Mouse (Mus musculus) left cerebral cortex, adult 9 months (tissue): ENCODE measurements around the gene Ppp1ca.

Experiments
- DNase-seq, 2 experiments: peaks; one replicate each; pipeline ENCODE4 v3.0.0; 2022; ENCODE audit warnings: low spot score in 2 of 2

Gene Ppp1ca

DNA sequence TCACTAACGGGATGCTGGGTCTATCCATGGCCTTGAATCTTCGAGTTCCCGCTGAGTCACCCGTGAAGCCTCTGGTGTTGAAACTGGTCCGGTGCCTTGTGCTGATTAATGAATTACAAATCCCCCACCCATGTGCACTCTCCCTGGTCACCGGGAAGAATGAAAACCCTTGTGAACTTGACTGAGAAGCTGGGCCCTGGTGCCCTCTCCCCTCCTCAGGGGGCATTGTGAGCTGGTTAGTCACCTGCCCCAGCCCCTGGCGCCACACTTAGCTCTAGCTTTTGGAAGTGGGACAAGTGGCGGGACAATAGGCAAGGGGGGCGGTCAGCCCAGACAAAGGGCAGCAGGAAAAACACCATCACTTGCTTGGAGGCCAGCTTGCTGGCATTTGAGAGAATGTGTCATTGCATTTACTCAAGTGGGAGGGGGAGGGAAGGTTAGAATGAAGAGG, 21.7 kb downstream of the Ppp1ca start:
- DNase-seq: no peak

DNA sequence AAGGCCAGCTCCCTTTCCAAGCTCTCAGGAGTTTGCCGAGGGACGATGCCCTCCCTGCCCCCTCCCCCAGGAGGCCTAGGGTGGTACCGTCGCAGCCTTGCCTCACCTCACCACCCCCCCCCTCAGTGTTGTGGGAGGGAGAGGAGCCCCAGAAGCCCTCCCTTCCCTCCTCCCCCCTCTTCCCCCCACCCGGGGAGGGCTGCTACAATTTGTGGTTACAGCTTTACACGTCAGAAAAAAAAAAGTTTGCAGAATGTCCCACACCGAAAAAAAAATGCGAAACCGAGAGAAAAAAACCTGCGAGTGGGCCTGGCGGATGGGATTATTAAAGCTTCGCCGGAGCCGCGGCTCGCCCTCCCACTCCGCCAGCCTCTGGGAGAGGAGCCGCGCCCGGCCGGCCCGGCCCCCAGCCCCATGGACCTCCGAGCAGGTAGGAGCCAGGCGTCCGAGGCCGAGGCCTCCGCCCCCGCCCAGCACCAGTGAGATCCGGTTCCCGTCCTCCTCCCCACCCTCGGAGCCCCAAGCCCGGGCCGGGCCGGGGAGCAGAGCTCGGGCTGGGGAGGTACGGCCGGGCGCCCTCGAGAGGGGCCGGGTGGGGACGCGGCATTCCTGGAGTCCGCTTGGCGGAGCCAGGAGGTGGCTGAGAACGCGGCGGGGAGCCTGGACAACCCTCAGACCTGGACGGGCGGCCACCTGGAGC, 22.4 kb downstream of the Ppp1ca start, which contains the start of the genes Clcf1 and AC109138.7:
Clcf1 (plus strand) TSS at position 168 of the 700 bp plus-strand sequence.
AC109138.7 (plus strand) TSS at position 287 of the 700 bp plus-strand sequence.
- DNase-seq: no peak

DNA sequence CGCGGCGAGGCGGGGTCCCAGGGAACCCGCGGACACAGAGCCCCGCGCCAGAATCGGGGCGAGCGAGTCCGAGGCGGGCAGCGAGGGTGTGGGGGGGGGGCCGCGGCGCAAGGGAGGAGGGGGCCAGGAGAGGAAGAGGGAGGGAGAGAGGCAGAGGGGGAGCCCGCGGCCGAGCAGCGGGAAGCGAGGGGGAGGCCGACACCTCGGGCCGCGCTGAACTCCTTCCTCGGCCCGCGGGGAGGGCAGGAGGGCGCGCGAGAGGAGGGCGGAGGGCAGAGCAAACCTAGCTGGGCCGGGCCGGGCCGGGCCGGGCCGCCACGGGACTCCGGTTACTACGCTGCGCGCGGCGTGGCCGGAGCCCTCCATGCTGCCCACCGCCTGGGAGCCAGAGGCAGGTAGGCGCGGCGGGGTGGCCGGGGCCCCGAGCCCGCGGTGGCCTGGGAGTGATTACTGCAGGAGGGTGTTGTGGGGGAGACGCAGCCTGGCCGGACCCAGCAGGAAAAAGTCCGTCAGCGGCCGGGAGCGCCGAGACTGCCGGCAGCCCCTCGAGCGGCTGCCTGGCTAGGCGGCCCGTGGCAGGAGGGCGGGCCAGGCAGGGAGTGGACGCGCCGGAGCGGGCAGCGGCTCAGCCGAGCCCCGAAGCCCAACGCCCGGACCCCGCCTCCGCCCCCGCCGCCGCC, 23.0 kb downstream of the Ppp1ca start:
- no peak for DNase-seq

DNA sequence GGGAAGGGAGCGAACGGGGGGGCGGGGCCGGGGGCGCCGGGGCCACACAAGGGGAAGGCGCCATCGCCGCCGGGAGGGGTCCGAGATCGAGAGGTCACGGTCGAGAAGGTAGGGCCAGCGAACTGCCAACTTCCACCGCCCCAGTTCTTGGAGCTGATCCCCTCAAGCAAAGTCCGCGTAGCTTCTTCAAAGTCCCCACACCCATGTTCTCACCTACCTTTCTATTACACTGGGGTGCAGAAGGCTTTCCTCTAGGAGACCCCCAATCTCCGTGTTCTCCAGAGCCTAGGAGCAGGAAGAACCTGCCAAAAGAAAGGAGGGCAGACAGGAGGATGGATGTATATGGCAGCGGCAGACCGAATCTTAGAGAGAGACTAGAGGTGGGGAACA, 23.6 kb downstream of the Ppp1ca start:
- no peak for DNase-seq

DNA sequence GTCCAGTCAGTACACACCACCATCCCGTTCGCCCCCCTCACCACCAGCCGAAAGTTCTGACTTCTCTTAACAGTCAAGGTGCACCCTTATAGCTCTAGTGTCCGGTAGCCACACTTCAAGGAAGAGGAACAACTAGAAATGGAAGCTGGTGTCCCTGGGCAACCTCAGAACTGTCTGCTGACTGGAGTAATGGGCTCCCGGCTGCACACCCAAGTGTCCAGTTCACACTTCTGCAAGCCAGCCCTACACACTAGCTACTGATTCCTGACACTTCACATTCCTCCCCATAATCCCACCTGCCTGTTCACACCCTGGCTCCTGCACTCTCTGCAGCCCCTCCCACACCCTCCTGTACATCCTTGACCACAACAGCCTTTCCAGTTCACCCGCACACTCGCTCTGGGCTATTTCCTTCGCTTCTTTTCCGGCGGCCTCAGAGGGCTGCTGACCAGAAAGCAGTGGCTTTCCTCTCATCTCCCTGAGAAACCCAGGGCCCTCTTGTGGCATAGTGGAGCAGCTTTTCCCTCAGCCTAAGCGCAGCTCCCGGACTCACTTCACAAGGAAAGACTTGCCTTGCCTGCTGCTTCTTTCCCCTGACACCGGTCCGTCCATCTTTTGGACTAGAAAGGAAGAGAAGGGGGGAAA, 24.3 kb downstream of the Ppp1ca start:
- DNase-seq: no peak

DNA sequence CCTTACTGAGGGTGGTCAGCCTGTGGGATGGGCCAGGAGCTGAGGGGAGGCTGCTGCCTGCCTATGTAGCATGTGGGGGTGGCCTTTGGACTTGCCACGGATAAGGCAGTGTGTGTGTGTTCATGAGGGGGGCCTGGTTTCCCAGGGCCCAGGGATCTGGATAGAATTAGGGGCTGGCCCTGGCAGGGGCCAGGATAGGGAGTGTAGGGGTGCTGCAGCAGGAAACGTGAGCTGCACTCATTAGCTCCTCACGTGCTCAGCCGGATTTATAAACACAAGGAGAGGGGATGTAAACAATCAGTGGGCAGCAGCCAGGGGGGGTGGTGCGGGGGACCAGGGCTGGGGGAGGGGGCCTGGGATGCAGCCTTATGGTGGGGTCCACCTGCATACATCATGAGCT, 25.3 kb downstream of the Ppp1ca start:
- no peak for DNase-seq

DNA sequence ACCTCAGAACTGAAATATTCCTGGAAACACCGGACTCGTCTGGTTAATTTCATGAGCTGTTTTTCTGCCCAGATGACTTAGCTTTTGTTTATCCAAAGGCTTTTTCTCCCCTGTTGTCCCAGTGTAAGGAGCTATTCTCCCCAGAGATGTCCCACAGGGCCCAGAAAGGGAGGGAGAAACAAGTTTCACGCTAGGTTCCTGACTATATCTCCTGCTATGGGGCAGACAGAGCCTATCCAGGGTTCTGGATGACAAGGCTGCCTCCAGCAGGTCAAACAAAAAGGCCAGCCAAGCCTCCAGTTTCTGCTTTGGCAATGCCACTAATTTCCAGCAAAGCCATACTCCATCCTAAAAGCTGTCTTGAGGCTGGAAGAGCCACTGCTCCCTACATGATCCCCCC, 26.0 kb downstream of the Ppp1ca start:
- no peak for DNase-seq

DNA sequence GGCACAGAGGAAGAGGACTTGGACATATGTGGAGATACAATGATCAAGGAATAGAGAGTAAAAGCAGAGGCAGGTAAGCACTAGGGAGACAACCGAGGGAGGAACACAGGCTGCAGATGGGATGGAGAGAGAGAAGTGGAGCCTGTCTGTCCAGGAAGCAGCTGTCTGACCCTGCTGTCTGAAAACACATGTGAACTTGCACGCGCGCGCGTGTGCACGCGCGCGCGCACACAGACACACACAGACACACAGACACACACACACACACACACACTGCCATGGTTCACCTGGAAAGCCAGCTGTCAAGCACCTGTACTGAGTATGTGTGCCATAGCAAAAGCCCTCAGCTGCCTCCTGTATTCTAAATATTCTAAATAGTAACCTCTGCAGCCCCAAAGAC, 26.4 kb downstream of the Ppp1ca start:
- no peak for DNase-seq

DNA sequence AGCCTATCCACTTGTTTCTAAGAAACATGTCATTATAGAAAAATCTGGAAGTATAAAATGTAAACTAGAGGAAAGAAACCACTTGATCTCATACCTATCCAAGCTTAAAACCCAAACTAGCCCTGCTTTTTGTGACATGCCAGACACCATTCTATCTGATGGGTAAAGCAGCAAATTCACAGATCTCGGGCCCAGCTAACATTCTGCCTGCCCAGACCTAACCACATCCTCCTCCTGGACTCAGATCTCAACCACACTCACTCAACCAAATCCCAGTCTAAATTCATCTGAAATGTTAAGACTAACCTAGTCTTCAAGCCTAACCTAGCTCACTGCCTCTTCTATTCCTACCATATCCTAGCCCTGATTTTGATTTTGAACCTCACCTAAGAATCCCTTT, 26.9 kb downstream of the Ppp1ca start:
- DNase-seq: no peak

DNA sequence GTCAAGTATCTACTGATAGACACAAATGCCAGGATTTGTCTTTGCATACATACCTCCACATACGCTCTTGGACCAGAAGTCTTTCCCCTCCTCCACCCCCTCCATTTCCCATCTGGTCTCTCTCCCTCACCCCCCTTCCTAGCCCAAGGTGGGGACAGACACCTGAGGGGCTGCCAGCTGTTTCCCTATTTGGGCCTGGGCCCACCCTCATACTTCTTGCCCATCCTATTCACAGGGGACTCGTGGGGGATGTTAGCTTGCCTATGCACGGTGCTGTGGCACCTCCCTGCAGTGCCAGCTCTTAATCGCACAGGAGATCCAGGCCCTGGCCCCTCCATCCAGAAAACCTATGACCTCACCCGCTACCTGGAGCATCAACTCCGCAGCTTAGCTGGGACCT, 28.1 kb downstream of the Ppp1ca start:
- DNase-seq: no peak

DNA sequence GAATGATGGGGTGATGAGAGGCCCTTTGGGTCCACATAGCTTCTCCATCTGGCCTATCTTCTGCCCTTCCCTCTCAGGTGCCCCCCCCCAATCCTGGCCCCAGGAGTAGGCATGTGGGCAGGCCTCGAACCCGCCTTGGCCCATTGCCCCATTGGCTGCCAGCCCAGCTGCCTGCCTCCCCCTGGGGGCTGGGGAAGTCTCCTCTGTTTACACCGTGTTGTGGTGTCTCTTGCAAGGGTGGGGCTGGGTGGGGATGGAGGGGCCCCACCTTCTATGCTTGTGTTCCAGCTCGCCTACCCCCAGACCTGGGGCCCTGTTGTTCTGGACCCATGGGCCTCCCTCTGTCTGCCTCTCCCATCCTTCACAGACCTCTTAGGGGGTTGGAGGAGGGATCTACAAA, 28.6 kb downstream of the Ppp1ca start:
- DNase-seq: no peak

DNA sequence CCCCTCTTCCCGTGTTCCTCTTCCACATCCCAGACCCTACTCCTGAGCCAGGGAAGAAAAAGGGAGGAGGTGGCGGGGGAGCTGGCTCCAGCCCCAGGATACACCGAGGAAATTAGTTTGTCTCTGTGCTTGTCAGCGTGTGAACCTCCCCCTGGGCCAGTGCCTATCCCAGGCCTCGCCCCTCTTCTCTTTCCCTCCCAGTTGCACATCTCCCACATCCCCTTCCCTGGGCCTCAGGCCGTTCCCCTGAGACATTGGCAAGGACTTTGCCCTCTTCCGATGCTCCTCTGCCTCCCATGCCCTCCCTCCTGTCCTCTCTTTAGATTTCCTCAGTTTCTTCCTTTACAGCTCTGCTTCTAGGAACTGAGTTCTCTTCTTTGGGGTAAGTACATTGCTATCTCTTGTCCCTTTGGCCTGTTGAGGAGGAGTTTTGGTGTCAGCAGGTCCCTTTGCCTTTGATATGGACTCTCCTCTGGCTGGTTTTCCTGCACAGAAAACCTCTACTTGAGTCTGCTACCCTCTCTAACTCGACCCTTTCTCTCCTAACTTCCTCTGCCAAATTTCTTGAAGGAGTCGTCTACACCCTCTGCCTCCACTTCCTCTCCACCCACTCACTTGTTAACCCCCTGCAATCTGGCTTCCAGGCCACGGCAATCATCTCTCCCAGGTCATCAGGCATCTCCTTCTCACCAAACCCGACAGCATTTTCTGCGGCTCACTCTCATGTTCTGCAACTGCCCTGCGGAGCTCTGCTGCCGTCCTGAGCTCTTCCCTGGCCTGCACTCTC, 29.3 kb downstream of the Ppp1ca start:
- DNase-seq: no peak

DNA sequence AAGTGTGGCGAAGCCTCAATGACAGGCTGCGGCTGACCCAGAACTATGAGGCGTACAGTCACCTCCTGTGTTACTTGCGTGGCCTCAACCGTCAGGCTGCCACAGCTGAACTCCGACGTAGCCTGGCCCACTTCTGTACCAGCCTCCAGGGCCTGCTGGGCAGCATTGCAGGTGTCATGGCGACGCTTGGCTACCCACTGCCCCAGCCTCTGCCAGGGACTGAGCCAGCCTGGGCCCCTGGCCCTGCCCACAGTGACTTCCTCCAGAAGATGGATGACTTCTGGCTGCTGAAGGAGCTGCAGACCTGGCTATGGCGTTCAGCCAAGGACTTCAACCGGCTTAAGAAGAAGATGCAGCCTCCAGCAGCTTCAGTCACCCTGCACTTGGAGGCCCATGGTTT, 30.3 kb downstream of the Ppp1ca start:
- DNase-seq: no peak

DNA sequence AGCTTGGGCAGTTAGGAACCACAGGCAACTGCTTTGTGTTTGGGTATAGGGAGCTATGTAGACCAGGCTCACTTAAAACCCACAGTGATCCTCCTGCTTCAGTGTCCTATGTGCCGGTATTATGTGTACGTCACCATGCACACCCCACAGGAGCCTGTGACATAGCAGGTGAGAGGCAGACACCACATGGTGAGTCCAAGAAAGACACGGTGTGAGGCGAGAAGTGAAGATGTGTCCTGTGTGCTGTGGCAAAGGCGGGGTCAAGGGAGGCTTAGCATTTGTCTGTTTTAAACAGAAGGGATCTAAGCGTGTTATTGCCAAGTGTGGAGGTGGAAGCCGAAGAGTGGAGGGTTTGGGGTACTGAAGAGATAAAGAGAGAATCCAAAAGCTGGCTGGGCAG, 34.9 kb downstream of the Ppp1ca start:
- DNase-seq: no peak

DNA sequence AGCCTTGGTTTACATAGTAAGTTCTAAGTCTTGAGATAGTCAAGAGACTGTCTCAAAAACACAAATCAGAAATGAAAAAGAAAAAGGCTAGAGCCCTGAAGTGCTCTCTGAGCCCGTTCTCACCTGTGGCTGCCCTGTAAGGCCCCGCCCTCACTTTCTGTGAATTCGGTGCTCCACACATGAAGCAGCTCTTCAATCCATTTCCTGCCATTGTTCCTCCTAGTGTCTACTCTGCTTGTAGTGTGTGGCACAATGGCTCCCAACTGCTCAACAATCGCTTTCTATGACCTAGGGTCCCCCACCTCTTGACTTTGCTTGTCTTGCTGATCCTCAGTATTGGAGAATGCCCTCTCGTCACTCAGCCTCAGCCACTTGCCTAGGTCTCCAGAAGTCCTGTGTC, 35.6 kb downstream of the Ppp1ca start:
- no peak for DNase-seq

DNA sequence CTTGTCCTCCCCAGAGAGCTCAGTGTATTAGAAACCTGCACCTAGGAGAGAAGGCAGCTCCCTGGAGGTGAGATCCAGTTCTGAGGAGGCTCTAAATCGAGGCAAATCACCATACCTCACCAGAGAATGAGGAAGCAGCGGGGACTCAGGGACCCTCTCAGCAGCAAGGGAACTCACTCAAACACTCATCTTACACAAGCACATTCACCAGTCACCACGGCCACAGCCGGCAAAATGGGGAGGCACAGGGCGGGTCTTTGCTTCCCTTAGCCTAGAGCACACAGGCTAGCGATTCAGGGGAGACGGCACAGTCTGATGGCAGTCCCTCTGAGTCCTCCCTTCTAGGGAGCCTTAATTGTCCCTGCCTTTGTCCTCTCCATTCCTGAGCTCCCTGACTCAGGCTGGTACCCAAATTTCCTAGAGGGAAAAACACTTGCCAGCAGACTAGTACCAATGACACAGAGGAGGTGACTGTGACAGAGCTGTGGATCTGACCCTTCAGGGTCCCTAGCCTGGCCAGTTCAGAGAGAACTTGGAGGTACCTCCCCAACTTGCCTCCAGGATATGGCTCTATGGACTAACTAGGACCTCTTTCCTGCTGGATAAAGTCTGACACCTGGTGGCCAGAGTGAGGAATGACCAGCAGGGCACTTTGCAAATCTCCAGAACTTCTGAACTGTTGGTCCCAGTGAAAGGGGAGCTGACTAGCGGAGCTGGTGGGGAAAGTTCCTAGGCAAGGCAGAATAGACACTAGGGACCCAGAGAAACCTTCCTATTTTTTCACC, 36.2 kb downstream of the Ppp1ca start:
- DNase-seq: peak in 1 of 2 experiments; percentile 79

DNA sequence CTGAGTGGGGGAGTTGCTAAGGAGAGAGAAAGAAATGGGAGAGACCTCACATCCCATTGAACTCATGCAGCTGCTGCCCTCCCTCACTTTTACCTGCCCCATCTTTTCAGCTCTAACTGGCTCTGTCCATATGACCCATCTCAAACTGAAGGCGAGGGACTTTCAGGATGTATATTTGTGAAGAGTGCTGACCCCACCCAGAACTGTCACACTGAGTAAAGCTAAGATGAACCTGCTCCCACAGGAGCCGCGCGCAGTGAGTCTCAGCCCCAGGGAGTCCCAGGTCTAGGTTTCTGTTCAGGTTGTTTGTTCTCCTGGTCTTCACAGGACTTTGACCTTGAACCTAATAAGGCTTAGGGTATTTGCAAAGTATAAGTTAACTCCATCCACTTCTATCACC, 37.0 kb downstream of the Ppp1ca start:
- no peak for DNase-seq

DNA sequence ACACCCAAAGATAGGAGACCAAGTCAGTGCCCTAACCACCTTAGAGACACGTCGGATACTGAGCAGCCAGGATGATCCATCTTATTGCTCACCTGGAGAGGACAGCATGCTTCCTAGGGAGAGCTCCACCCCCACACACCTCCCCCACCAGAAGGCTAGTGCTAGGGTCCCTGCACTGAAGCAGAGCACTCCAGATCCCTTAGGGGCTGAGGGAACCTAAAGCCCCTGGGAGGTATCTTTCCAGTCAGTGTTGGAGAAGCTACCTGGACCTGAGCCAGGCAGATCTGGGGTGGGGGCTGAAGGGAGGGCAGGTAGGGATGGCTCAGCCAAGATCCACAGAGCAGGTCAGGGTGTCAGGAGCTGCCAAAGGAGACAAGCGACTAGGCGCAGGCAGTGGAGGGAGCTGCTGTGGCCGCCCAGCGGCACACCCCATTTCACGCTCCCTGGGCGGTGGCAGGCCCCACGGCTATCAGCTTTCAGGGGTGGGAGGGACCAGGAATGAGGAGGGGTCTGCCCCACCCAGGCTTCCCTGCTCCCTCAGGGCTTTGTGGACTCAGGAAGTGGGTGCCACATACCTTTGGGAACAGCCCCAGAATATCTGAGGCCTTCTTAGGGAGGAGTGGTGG, 37.7 kb downstream of the Ppp1ca start:
- no peak for DNase-seq

DNA sequence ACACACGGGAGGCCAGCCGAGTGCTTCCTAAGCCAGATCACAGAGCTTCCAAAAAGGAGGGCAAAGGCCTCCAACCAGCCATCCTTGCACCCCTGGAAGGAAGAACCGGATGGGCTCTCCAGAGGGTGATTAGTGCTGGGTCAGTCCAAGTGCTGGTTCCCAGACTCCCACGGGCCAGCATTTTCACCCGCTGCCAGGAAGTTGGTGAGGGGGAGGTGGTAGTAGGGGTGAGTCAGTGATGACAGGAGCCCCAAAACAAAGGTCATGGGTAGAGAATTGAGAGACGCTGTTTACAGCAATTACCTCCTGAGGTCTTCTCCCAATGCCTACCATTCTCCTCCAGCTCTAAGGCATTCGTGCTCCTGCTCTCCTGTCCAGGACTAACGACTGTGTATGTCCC, 38.5 kb downstream of the Ppp1ca start:
- DNase-seq: no peak

DNA sequence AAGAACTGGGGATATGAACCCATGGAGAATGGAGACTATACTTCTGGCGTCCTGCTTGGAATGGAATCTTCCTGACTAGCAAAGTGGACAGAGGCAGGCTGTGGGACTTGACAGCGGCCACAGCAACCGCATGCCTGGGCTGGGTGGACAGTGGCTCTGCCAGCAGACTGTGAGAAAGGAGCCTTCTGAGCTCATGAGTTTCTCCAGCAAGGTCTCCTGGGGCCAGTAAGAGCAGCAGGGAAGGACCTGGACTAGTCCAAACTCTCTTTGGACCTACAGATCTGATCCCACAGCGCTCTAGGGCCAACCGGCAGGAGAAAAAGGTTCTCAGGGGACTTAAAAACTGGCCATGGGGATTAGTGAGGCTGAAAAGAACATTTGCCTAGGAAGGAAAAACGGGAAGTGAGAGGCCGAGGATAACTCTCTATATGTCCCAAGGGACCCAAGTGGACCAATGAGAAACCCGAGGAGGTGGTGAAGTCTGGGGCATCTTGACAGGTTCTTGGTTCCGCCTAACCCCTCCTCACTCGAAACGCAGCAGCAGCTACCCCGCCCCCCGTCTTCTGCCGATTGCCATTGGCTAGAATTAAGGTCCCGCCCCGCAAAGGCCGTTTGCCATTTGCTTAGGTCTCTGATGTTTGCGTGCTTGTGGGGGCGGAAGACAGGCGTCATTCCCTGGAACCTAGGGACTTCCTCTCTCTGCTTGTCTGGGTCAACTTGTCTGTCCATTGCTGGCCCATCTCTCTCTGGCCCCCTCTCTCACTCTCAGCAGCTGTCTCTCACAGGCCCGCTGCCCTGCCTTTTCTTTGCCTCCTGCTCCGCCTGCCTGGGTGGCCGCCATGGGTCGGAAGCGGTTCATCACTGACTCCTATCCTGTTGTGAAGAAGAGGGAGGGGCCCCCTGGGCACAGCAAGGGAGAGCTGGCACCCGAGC, 39.7 kb downstream of the Ppp1ca start, which contains the start of gene Pold4:
Pold4 (plus strand) TSS at position 647 of the 933 bp plus-strand sequence.
- DNase-seq: peak; percentile 95 to 98
